Mouse (Mus musculus) liver, embryonic 15.5 days (tissue): ENCODE measurements around the gene Ptprg. TPM values are rescaled to one million over a fixed set of nuclear protein-coding genes. Genes with fewer than 3 reads are reported as not detected.
"Not testable (repeated sequence)": the region's sequence is repeated elsewhere in the genome, so short reads cannot be mapped to it uniquely, and the experiment has no call there.

Experiments used
- ATAC-seq: fragments of 200-750 bp; cut with Nextera tagmentation; 2 replicates; pipeline ENCODE4 v1.8.0; 2017; ENCODE audit warnings: moderate number of reproducible peaks, mild to moderate bottlenecking, moderate library complexity; ENCODE audit not compliant: insufficient read depth
- H3K27ac ChIP-seq: fragments of 300-500 bp; sonication (generic); replicated peaks from 2 replicates; pipeline ENCODE4 v1.5.1; 2015; ENCODE audit warnings: mild to moderate bottlenecking, inconsistent platforms
- H3K27me3 ChIP-seq: fragments of 300-500 bp; sonication (generic); 2 replicates; pipeline ENCODE4 v1.6.1; 2015; ENCODE audit warnings: mild to moderate bottlenecking, inconsistent platforms
- H3K36me3 ChIP-seq: fragments of 300-500 bp; sonication (generic); replicated peaks from 2 replicates; pipeline ENCODE4 v1.6.1; 2015; ENCODE audit warnings: moderate library complexity, mild to moderate bottlenecking, inconsistent platforms
- H3K4me1 ChIP-seq: fragments of 300-500 bp; sonication (generic); replicated peaks from 2 replicates; pipeline ENCODE4 v1.6.1; 2015; ENCODE audit warnings: inconsistent platforms
- H3K4me2 ChIP-seq: fragments of 300-500 bp; sonication (generic); 2 replicates; pipeline ENCODE4 v1.6.1; 2015; ENCODE audit warnings: moderate library complexity, mild to moderate bottlenecking, inconsistent platforms
- H3K4me3 ChIP-seq: fragments of 300-500 bp; sonication (generic); replicated peaks from 2 replicates; pipeline ENCODE4 v1.5.1; 2015; ENCODE audit warnings: mild to moderate bottlenecking, inconsistent platforms
- H3K9ac ChIP-seq: fragments of 300-500 bp; sonication (generic); 2 replicates; pipeline ENCODE4 v1.6.1; 2015; ENCODE audit warnings: moderate library complexity, mild to moderate bottlenecking, inconsistent platforms
- H3K9me3 ChIP-seq: fragments of 300-500 bp; sonication (generic); replicated peaks from 2 replicates; pipeline ENCODE4 v1.6.1; 2016; ENCODE audit warnings: inconsistent platforms
- WGBS: fragments of 180-500 bp; shearing (Covaris S2); methylation state at CpG from one replicate; pipeline ENCODE4 v1.1.7; 2015; ENCODE audit warnings: mixed read lengths; ENCODE audit not compliant: insufficient replicate concordance; 5-methylcytosine and 5-hydroxymethylcytosine counted together
- polyA plus RNA-seq: library from polyadenylated mRNA; unstranded; fragments of >200 nt; fragmentation: Nextera tagmentation; extraction: Ambion mirVana; gene quantifications from 2 replicates; pipeline ENCODE4 v1.2.1, GENCODE M21; 2015

Ptprg gene
- polyA plus RNA-seq, 1 experiment from 2014 or later, result 1.3 TPM

DNA sequence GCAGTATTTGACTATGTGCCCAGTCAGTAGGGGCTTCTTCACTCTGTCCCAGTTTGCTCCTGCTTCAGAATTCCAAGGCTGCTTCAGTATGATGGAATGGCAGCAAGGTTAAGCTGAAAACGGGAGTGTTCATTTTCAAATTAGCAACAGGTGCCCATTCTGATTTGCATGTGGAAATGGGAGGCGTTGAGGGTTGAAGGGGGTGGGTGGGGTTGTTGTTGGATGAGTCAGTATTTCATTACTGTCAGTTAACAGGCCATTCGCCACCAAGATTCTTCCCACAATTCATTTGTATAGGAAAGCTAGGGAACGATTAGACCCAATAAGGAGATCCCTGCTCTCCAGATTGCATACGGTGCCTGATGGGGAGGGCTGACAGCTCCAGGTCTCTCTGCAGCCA, 668.2 kb downstream of the Ptprg start:
- Histone ChIP-seq H3K27ac (no peak overlapping the region), H3K4me3 (no peak overlapping the region), H3K4me2 (no peak overlapping the region), H3K9ac (no peak overlapping the region), H3K9me3 (no peaks in the 10 kb centered on the region), H3K36me3 (no peaks in the 10 kb centered on the region), H3K4me1 (no peaks in the 10 kb centered on the region), H3K27me3 (no peaks in the 10 kb centered on the region)
- 59% methylated on average over 5 of the region's 5 CpGs for WGBS
- ATAC-seq, result no peak

DNA sequence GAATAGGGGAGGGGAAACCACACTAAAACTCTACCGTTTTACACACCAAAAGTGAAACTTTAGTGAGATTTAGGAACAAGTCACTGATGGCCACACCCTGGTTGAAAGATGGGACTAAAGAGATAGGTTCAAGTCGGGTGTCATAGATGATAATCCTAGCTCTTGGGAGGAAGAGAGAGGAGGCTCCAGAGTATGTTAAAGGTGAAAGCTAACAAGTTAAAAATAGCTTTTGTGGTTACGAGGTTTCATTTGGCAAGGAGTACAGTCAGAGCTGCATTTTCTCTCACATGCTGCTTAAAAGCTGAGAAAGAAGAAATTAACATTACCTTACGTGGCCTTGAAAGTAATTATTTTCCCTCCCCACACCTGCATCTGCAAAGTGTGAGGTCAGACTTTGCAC, 690.4 kb downstream of the Ptprg start:
- no peak for ATAC-seq
- Histone ChIP-seq H3K9me3 (no peaks in the 10 kb centered on the region), H3K27ac (no peak overlapping the region), H3K4me3 (no peak overlapping the region), H3K4me1 (no peaks in the 10 kb centered on the region), H3K27me3 (no peaks in the 10 kb centered on the region), H3K4me2 (no peak overlapping the region), H3K36me3 (no peaks in the 10 kb centered on the region), H3K9ac (no peak overlapping the region)
- WGBS, result 36% methylated on average over 4 of the region's 4 CpGs

DNA sequence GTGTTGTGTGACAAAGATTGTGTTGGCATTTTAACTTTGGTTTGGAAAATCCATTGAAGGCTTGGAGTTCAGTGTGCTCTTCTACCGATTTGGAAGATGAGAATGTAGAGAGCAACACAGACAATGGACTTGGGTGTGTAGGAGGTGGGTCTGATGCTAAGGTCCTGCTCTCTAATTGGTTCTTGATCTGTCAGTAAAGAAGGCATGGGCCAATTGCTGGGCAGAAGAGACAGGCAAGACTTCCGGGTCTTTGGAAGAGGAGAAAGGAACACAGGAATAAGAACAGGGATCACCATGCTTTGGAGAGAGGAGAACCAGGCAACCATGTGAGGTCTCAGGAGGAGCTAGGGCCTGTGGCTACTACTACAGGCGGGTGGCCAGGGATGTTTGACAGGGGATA, 722.7 kb downstream of the Ptprg start:
- 40% methylated on average over 3 of the region's 3 CpGs for WGBS
- Histone ChIP-seq H3K36me3 (no peaks in the 10 kb centered on the region), H3K9ac (no peak overlapping the region), H3K27ac (no peak overlapping the region), H3K4me3 (no peak overlapping the region), H3K4me1 (no peaks in the 10 kb centered on the region), H3K9me3 (no peaks in the 10 kb centered on the region), H3K4me2 (no peak overlapping the region), H3K27me3 (no peaks in the 10 kb centered on the region; the same call in 1 of the 2 replicates)
- no peak for ATAC-seq

DNA sequence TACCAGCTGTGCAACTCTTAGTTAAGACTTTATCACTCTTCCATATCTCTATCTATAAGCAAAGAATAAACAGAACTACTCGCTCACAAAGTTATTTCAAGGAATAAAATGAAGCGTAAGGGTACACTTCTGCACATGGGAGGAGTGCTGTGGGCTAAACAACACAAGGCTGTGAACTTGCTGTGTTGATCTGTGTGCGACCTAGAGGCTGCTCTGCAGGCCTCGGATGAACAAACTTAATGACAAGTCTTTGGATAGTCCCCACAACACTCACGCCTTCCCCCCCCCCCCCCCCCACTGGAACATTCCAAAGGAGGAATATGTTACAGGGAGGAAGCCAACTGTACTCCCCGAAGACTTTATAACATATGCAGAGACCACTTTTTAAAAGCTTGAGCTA, 730.3 kb downstream of the Ptprg start, which contains the start of gene Gm49355:
Gene Gm49355, plus strand, starts transcription at position 336 of the 400 bp plus-strand sequence.
- 62% methylated on average over 6 of the region's 6 CpGs for WGBS
- H3K4me2 ChIP-seq, result peak within 1 kb of the TSS; percentile 78

DNA sequence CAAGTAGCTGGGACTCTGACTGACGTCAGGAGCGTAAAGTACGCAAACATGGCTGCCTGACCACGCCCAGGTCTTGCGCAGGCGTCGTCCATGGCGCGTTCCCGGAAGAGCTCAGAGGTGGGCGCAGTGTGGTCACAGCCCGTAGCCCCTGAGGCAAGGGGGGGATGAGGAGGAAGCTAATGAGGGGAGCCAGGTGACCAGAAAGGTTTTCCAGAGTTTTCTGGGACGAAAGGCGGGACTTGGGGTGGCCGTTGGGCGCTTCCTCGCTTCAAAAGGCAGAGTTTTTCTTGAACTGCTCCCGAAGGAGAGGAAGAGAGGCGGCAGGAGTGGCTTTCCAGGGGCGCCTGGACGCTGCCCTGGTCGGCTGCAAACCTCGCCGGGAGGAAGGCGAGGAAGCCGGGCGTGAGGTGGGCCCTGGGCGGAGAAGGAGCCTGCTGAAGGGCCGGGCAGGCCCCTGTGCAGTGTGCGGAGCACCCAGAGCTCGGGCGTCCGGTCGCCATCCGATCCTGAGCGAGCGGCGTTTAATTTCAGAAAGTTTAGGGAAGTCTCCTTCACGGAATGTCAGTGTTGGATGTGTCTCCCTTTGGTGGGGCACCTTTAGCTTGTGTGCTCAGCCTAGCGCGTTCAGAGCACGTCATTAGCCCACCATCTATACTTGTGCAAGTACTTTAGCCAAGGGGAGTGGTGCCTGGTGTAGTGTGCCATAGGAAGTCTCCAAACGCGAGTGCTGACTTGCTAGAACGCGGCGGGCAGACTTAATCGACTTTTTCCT, 731.0 kb downstream of the Ptprg start, which contains the start of gene 3830406C13Rik:
Gene 3830406C13Rik, plus strand, starts transcription at position 33 of the 772 bp plus-strand sequence.
- H3K27me3 ChIP-seq, result peaks cover 5% of the 10 kb centered on the region
- H3K9ac ChIP-seq, result peak within 1 kb of the TSS; percentile 82
- peak; percentile 91 for ATAC-seq
- H3K4me3 ChIP-seq, result peak within 1 kb of the TSS; percentile 79
- no peaks in the 10 kb centered on the region for H3K4me1 ChIP-seq
- no peaks in the 10 kb centered on the region for H3K9me3 ChIP-seq
- H3K36me3 ChIP-seq, result 0 out of 2 replicates have a peak, but pooled peaks cover 6% of the 10 kb centered on the region
- under 1% methylated on average over 48 of the region's 48 CpGs for WGBS
- peak within 1 kb of the TSS; percentile 87 for H3K27ac ChIP-seq
- peak within 1 kb of the TSS; percentile 78 for H3K4me2 ChIP-seq

More for the DNA sequence above, 730.3 kb downstream of the Ptprg start, which contains the start of gene Gm49355:
- Histone ChIP-seq H3K4me3 (peak within 1 kb of the TSS; percentile 79), H3K27ac (peak within 1 kb of the TSS; percentile 87), H3K36me3 (no peaks in the 10 kb centered on the region), H3K9me3 (no peaks in the 10 kb centered on the region), H3K27me3 (peaks cover 5% of the 10 kb centered on the region), H3K9ac (peak within 1 kb of the TSS; percentile 82), H3K4me1 (no peaks in the 10 kb centered on the region)
- ATAC-seq, result no peak

DNA sequence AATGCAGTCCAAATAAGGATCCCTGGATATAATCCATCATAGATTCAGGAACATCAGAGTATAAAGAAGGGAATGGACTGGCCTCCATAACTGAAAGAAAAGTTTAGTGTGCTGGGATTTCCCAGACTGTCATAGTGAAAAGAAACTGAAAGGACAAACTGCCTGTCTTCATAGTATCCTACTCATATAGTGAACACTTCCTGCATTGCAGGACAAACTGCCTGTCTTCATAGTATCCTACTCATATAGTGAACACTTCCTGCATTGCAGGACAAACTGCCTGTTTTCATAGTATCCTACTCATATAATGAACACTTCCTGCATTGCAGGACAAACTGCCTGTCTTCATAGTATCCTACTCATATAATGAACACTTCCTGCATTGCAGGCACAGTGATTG, 736.4 kb downstream of the Ptprg start:
- H3K27me3 ChIP-seq, H3K9ac ChIP-seq, ATAC-seq, H3K4me3 ChIP-seq, H3K36me3 ChIP-seq, H3K27ac ChIP-seq, H3K4me2 ChIP-seq, H3K4me1 ChIP-seq, H3K9me3 ChIP-seq: not testable (repeated sequence)

Other genes starting within 250 kb of the Ptprg start
- gene Gm3839, start 196.8 kb upstream of the Ptprg start, polyA plus RNA-seq, result 0.79 and 0.82 TPM in 2 replicates